Mouse (Mus musculus) limb, embryonic 12.5 days (tissue): ENCODE data around the gene Pbld1. TPM values are rescaled to one million over a fixed set of nuclear protein-coding genes. Genes with fewer than 3 reads are reported as not detected.

Experiments used
- ATAC-seq: fragments of 200-750 bp; cut with Nextera tagmentation; 2 replicates; pipeline ENCODE4 v1.8.0; 2017; ENCODE audit warnings: low read depth, moderate TSS enrichment; ENCODE audit not compliant: insufficient number of reproducible peaks, insufficient read depth, low FRiP score, low TSS enrichment
- H3K27ac ChIP-seq: fragments of 300-500 bp; sonication (generic); 2 replicates; pipeline ENCODE4 v1.5.1; 2016; ENCODE audit warnings: mild to moderate bottlenecking, moderate library complexity
- H3K27me3 ChIP-seq: fragments of 300-500 bp; sonication (generic); 2 replicates; pipeline ENCODE4 v1.6.1; 2016; ENCODE audit warnings: mild to moderate bottlenecking, moderate library complexity
- H3K36me3 ChIP-seq: fragments of 300-500 bp; sonication (generic); 2 replicates; pipeline ENCODE4 v1.6.1; 2016; ENCODE audit warnings: mild to moderate bottlenecking, moderate library complexity
- H3K4me1 ChIP-seq: fragments of 300-500 bp; sonication (generic); replicated peaks from 2 replicates; pipeline ENCODE4 v1.6.1; 2016
- H3K4me2 ChIP-seq: fragments of 300-500 bp; sonication (generic); 2 replicates; pipeline ENCODE4 v1.6.1; 2016; ENCODE audit warnings: mild to moderate bottlenecking, moderate library complexity
- H3K4me3 ChIP-seq: fragments of 300-500 bp; sonication (generic); replicated peaks from 2 replicates; pipeline ENCODE4 v1.5.1; 2016; ENCODE audit warnings: mild to moderate bottlenecking
- H3K9ac ChIP-seq: fragments of 300-500 bp; sonication (generic); replicated peaks from 2 replicates; pipeline ENCODE4 v1.6.1; 2016; ENCODE audit warnings: mild to moderate bottlenecking, moderate library complexity
- H3K9me3 ChIP-seq: fragments of 300-500 bp; sonication (generic); 2 replicates; pipeline ENCODE4 v1.6.1; 2016; ENCODE audit warnings: mild to moderate bottlenecking, moderate library complexity
- WGBS: fragments of 180-500 bp; shearing (Covaris S2); methylation state at CpG from one replicate; pipeline ENCODE4 v1.1.7; 2016; 5-methylcytosine and 5-hydroxymethylcytosine counted together
- polyA plus RNA-seq: library from polyadenylated mRNA; unstranded; fragments of >200 nt; fragmentation: Nextera tagmentation; extraction: Ambion mirVana; gene quantifications from 2 replicates; pipeline ENCODE4 v1.2.1, GENCODE M21; 2016

The Pbld1 gene
- polyA plus RNA-seq, 1 experiment from 2014 or later: 1.4 TPM

DNA sequence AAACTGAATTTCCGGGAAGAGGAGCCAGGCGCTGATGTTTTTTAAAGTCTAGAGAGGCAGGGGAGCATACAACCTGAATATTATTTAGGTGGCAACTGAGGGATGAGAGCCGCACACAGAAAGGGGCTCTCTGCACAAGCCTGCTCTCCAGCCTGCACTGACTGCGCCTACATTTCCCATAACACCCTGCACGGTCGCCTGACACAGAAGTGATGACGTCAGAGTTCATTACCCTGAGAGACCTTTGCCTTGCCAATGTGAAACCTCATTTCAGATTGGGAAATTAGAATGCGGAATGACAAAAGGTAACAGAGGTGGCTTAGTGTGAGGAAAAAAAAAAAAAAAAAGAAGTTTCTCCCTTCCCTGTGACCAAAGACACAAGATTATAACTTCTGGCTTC, 62.6 kb downstream of the Pbld1 start:
- no peak overlapping the region for H3K4me3 ChIP-seq
- no peak overlapping the region for H3K27ac ChIP-seq
- no peaks in the 10 kb centered on the region for H3K27me3 ChIP-seq
- H3K4me1 ChIP-seq: no peaks in the 10 kb centered on the region
- no peaks in the 10 kb centered on the region for H3K9me3 ChIP-seq
- no peaks in the 10 kb centered on the region for H3K36me3 ChIP-seq
- no peak for ATAC-seq
- H3K4me2 ChIP-seq: no peak overlapping the region
- 34% methylated on average over 8 of the region's 8 CpGs for WGBS
- no peak overlapping the region for H3K9ac ChIP-seq

DNA sequence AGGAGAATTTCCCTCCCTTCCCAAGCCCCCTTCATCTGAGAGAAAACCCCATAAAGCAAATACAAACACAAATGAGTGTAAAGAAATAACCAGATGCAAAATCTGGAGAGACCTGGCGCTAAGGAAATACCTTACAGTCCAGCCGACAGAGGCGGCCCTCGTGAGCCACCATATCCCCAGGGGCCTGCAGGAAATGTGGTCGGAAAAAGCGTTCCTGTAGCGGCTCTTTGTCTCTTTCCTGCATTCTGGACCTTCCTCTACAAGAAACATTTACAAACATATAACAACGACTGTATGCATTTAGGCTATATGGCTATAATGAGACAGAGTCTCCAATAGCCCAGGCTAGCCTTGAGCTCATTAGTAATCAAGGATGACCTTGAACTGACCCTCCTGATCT, 63.2 kb downstream of the Pbld1 start:
- no peaks in the 10 kb centered on the region for H3K27me3 ChIP-seq
- no peak overlapping the region for H3K4me3 ChIP-seq
- WGBS: 84% methylated on average over 8 of the region's 8 CpGs
- ATAC-seq: no peak
- H3K4me2 ChIP-seq: no peak overlapping the region
- H3K9me3 ChIP-seq: no peaks in the 10 kb centered on the region
- no peak overlapping the region for H3K27ac ChIP-seq
- no peak overlapping the region for H3K9ac ChIP-seq
- no peaks in the 10 kb centered on the region for H3K4me1 ChIP-seq
- H3K36me3 ChIP-seq: no peaks in the 10 kb centered on the region

DNA sequence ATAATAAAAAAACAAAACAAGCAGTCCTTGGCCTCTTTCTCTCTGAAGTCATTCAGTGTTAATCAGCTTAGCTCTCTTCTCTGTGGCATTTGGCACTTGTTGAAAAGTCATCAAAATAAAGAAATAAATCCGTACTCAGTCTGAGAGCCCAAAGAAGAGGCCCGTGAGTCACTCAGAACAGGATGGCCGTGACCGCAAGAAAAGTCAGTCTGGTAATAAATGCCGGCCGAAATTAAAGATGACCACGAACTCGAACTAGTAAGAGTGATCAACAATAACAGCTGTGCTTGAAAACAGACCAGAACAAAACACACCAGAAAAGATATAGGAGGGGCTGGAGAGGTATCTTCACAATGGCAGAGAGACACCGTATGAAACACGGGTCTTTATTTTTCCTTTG, 64.1 kb downstream of the Pbld1 start:
- no peaks in the 10 kb centered on the region for H3K36me3 ChIP-seq
- no peak overlapping the region for H3K9ac ChIP-seq
- no peak overlapping the region for H3K27ac ChIP-seq
- ATAC-seq: no peak
- no peaks in the 10 kb centered on the region for H3K9me3 ChIP-seq
- no peak overlapping the region for H3K4me2 ChIP-seq
- no peaks in the 10 kb centered on the region for H3K27me3 ChIP-seq
- 88% methylated on average over 10 of the region's 10 CpGs for WGBS
- no peaks in the 10 kb centered on the region for H3K4me1 ChIP-seq
- H3K4me3 ChIP-seq: no peak overlapping the region

DNA sequence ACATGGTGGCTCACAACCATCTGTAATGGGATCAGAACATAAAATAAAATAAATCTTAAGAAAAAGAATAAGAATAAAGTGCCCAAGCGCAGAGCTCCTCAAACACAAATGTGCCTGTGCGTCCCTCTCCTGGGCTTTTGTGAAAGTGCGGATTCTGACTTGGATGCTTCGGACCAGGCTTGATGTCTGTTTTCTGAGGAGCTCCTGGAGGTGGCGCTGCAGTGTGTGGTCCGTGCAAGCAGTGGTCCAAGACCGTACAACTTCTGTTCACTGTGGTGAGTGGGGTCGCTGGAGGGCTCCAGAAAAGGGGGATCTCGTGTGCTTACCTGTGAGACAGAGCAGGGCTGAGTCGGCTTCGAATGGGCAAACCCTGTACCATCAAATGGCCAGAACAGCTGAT, 65.4 kb downstream of the Pbld1 start:
- WGBS: 40% methylated on average over 11 of the region's 11 CpGs
- no peak for ATAC-seq
- H3K9ac ChIP-seq: no peak overlapping the region

DNA sequence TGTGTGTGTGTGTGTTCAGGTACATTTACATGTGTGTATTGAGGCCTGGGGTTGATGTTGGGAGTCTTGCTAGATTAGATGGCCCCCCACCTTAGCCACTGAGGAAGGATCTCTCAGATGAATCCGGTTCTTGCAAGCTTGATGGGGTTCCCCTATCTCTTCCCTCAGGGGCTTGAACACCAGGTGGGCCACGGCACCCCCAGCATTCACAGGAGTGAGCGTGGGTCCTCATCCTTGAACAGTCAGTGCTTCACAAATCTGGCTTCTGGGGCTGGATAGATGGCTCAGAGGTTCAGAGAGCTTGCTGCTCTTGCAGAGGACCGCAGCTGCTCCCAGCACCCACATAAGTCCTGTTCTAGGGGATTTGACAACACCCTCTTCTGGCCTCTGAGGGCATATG, 66.2 kb downstream of the Pbld1 start:
- no peak overlapping the region for H3K9ac ChIP-seq
- H3K4me3 ChIP-seq: no peak overlapping the region
- H3K4me1 ChIP-seq: no peaks in the 10 kb centered on the region
- no peaks in the 10 kb centered on the region for H3K27me3 ChIP-seq
- ATAC-seq: no peak
- H3K9me3 ChIP-seq: no peaks in the 10 kb centered on the region
- 78% methylated on average over 4 of the region's 4 CpGs for WGBS
- no peak overlapping the region for H3K27ac ChIP-seq
- H3K36me3 ChIP-seq: no peaks in the 10 kb centered on the region
- H3K4me2 ChIP-seq: no peak overlapping the region

More for the DNA sequence above, 65.4 kb downstream of the Pbld1 start:
- Histone ChIP-seq H3K4me2 (no peak overlapping the region), H3K36me3 (no peaks in the 10 kb centered on the region), H3K4me3 (no peak overlapping the region), H3K27me3 (no peaks in the 10 kb centered on the region), H3K27ac (no peak overlapping the region), H3K9me3 (no peaks in the 10 kb centered on the region), H3K4me1 (no peaks in the 10 kb centered on the region)

DNA sequence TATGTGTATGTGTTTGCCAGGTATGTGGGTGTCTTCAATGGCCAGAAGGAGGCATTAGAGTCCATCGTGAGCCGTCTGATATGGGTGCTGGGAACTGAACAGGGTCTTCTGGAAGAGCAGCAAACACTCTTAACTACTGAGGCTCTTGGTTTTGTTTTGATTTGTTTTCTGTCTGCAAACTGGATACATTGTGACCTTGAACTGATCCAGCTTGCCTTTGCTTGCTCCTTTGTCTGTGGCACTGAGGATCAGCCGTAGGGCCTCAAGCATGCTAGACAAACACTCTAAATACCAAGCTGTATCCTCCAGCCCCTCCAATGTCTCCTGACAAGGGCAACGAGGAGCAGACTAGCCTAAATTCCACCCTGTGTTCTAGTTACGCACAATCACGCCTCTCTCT, 67.2 kb downstream of the Pbld1 start:
- 87% methylated on average over 6 of the region's 6 CpGs for WGBS
- no peak overlapping the region for H3K27ac ChIP-seq

More for the DNA sequence above, 67.2 kb downstream of the Pbld1 start:
- Histone ChIP-seq H3K36me3 (no peaks in the 10 kb centered on the region), H3K9me3 (no peaks in the 10 kb centered on the region), H3K27me3 (no peaks in the 10 kb centered on the region), H3K4me2 (no peak overlapping the region), H3K4me3 (no peak overlapping the region), H3K4me1 (no peaks in the 10 kb centered on the region), H3K9ac (no peak overlapping the region)
- no peak for ATAC-seq

Other genes with a start within 250 kb of the Pbld1 start
- gene Tet1, start 151.2 kb upstream of the Pbld1 start, polyA plus RNA-seq: 28.7 and 39.6 TPM in 2 replicates
- gene Slc25a16, start 139.5 kb upstream of the Pbld1 start, polyA plus RNA-seq: 10.9 and 11.5 TPM in 2 replicates
- 28.2 and 32.3 TPM in 2 replicates for gene Dna2, start 113.1 kb upstream of the Pbld1 start, polyA plus RNA-seq
- gene Rufy2, start 79.9 kb upstream of the Pbld1 start, polyA plus RNA-seq: 32.1 and 33.0 TPM in 2 replicates
- gene Hnrnph3, start 35.9 kb upstream of the Pbld1 start, polyA plus RNA-seq: 166 and 173 TPM in 2 replicates
- gene Pbld2, start 35.8 kb upstream of the Pbld1 start, polyA plus RNA-seq: 0.96 and 1.2 TPM in 2 replicates
- 0.42 and 0.60 TPM in 2 replicates for gene Atoh7, start 39.5 kb downstream of the Pbld1 start, polyA plus RNA-seq
- 1.4 and 1.7 TPM in 2 replicates for gene Mypn, start 143.8 kb downstream of the Pbld1 start, polyA plus RNA-seq
- 42.9 and 47.0 TPM in 2 replicates for gene Herc4, start 183.6 kb downstream of the Pbld1 start, polyA plus RNA-seq